Mouse (Mus musculus) layer of hippocampus, postnatal 36 days (tissue): ENCODE measurements around the gene Lhfp. TPM values are rescaled to one million over a fixed set of nuclear protein-coding genes. Genes with fewer than 3 reads are reported as not detected.
A peak's percentile ranks its signal among the peaks of the same experiment; 100 is the strongest.

Experiments
- DNase-seq, 2 experiments: peaks; one replicate each; pipeline ENCODE4 v3.0.0; 2022
- total RNA-seq, 2 experiments: library from RNA; stranded (reverse); gene quantifications; 2 replicates each; pipeline ENCODE4 v1.2.3; 2021

Gene Lhfp
- total RNA-seq, 2 experiments from 2014 or later = 18.1 to 19.9 TPM

GRCm38 (mm10) chr3:53166001-53166400, 124.7 kb downstream of the Lhfp start:
- no peak for DNase-seq

GRCm38 (mm10) chr3:53169486-53169885, 128.2 kb downstream of the Lhfp start:
- DNase-seq = no peak

GRCm38 (mm10) chr3:53173310-53174063, 132.2 kb downstream of the Lhfp start:
- DNase-seq = no peak

GRCm38 (mm10) chr3:53179936-53180335, 138.6 kb downstream of the Lhfp start:
- no peak for DNase-seq

- DNase-seq = no peak
Measured at GRCm38 (mm10) chr3:53185439-53185838, 144.1 kb downstream of the Lhfp start.

- no peak for DNase-seq
Measured at GRCm38 (mm10) chr3:53193441-53193840, 152.1 kb downstream of the Lhfp start.

GRCm38 (mm10) chr3:53195666-53196107, 154.4 kb downstream of the Lhfp start:
- DNase-seq = no peak

GRCm38 (mm10) chr3:53200175-53200574, 158.8 kb downstream of the Lhfp start:
- DNase-seq = no peak

GRCm38 (mm10) chr3:53200853-53201252, 159.5 kb downstream of the Lhfp start:
- no peak for DNase-seq

GRCm38 (mm10) chr3:53201670-53202069, 160.3 kb downstream of the Lhfp start:
- no peak for DNase-seq

GRCm38 (mm10) chr3:53202184-53202583, 160.9 kb downstream of the Lhfp start:
- peak in 1 of 2 experiments; percentile 10 for DNase-seq

GRCm38 (mm10) chr3:53202698-53203097, 161.4 kb downstream of the Lhfp start:
- DNase-seq = no peak

GRCm38 (mm10) chr3:53203656-53204055, 162.3 kb downstream of the Lhfp start:
- DNase-seq = no peak

- no peak for DNase-seq
Measured at GRCm38 (mm10) chr3:53204348-53204984, 163.1 kb downstream of the Lhfp start.

GRCm38 (mm10) chr3:53204985-53205365, 163.6 kb downstream of the Lhfp start:
- DNase-seq = no peak

GRCm38 (mm10) chr3:53205706-53206105, 164.4 kb downstream of the Lhfp start:
- DNase-seq = no peak

- no peak for DNase-seq
Measured at GRCm38 (mm10) chr3:53206509-53207224, 165.3 kb downstream of the Lhfp start.

GRCm38 (mm10) chr3:53207225-53207528, 165.8 kb downstream of the Lhfp start:
- no peak for DNase-seq

- no peak for DNase-seq
Measured at GRCm38 (mm10) chr3:53210691-53211526, 169.6 kb downstream of the Lhfp start.

- no peak for DNase-seq
Measured at GRCm38 (mm10) chr3:53212599-53212998, 171.3 kb downstream of the Lhfp start.

GRCm38 (mm10) chr3:53213346-53213745, 172.0 kb downstream of the Lhfp start:
- DNase-seq = no peak

- no peak for DNase-seq
Measured at GRCm38 (mm10) chr3:53213746-53214271, 172.5 kb downstream of the Lhfp start.
